Mouse (Mus musculus): ENCODE measurements around the gene Bahcc1.

Bahcc1 gene

GRCm38 (mm10) chr11:120229861-120230751 lies 2.6 kb upstream of the Bahcc1 start:
- DNase-seq = peak; percentile 88

DNA sequence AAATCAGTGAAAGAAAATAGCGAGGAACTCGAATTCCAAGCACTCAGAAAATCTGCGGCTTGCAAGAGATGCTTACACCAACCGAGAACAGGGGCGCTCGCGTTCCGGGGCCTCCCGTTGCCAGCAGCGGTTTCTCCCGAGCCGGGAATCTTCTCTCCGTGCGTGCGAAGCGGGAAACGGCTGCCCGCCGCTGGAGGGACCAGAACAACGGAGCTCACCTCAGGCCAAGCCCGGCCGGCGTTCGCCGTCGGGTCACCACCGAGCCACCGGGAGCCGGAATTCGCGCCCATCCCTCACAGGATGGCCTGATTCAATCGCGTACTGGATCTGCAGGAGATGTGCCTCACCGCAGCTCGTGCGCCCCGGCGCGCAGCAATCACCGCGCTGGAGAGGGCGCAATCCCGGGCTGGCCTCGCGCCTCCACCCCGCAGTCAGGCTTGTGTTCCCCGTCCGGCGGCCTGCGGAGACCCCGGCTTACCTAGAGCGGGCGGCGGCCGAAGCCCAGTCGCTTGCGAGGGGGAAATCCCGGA lies 1.8 kb upstream of the Bahcc1 start:
- no peak for DNase-seq

DNA sequence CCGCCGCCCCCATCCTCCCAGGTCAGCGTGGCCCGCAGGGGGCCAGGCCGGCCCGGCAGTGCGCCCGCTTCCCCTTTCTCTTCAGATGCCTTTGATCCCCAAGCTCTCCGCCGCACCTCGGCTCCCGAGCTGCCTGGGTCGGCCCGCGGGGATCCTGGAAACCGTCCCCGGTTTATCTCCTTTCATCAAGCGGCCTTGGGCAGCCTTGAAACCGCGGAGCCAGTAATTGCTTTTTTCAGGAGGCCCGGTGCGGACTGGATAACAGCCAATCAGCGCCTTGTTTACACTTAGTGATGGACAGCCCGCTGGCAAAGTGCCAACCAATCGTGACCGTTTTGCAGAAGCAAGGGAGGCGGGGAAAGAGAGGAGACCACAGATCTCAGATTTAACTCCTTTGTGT lies 1.4 kb upstream of the Bahcc1 start:
- peak; percentile 100 for DNase-seq

DNA sequence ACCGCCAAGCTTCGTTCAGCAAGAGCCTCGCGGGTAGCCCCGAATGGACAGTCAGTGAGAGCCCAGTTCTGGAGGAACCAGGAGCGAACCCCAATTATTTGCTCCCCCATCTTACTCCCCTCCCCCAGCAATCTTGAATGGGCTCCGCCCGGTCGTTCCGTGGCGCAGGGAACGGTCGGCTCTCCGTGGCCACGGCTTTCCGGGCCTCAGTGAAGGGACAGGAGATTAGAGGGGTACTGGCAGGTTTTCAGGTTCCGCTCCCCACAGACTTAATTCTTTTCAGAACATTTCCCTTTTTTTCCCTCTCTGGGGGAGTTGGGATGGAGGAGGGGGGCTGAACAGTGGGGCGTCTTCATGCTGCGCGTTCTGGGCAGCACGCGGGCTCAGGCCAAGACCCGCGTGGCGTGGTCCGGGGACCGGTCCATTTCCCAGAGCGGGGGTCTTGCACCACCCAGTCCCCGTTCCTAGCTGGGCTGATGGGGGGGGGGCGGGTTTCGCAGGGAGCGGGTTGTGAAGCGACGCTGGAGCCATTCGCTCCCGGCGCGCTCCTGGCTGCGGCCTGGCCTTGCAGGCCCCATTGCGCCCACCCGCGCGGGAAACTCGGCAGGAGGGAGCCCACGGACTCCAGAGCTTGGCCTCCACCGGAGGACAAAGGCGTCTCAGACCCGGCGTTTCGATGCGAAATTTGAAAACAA lies 841 bp downstream of the Bahcc1 start:
- DNase-seq = no peak

GRCm38 (mm10) chr11:120234136-120234775 lies 1.5 kb downstream of the Bahcc1 start:
- DNase-seq = no peak

DNA sequence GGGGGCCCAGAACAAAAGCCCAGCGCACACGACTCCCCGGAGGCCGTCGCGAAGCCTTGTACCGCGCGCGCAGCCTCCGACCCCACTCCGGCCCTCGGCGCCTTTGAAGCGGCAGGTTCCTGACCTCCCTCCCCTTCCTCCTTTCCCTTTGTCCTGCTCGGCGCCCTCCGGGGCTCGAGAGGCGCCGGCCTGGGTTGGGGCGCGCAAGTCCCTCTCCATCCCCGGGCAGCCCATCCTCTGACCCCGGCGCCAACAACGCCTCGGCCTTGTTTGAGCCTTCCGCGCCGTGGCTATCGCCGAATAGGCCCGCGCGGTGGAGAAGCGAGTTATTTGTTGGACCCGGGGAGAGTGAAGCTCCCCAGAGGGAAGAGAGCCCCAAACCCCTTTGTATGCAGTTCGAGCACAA lies 2.0 kb downstream of the Bahcc1 start:
- DNase-seq = no peak

DNA sequence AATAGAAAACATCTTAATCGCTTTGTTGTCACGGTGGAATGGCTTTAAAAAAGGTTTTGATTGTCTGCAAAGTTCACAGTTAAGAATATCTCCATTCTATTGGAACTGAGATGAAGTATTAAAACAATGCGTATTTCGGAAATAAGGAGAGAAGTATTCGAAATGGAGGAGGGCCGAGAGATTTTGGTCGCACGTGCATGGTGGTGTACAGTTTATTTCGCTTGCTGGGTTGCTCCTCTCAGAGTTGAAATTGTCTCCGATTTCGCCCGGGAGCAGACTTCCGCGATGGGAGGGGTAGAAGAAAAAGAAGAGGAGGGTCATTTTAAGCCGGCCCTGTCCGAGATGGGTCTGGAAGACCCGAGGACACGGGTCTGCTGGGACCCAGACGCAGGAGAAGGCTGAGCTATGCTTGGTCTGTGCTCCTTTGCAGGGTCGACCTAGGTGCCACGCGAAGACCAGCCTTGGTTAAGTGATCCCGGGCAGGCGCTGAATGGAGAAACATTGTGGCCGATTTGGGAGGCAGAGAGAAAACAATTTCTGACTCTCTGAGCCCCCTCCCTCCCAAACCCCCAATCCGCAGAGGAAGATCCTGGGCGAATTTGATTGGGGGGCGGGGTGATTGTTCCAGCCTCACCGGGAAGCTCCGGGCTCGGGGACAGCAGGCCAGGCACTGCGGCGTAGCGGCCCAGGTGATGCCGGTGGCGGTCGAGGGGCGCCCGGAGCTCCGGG lies 2.8 kb downstream of the Bahcc1 start:
- DNase-seq = no peak

- DNase-seq = no peak
Measured at GRCm38 (mm10) chr11:120236114-120236437, 3.3 kb downstream of the Bahcc1 start.

GRCm38 (mm10) chr11:120236438-120237165 lies 3.9 kb downstream of the Bahcc1 start:
- DNase-seq = peak; percentile 65

DNA sequence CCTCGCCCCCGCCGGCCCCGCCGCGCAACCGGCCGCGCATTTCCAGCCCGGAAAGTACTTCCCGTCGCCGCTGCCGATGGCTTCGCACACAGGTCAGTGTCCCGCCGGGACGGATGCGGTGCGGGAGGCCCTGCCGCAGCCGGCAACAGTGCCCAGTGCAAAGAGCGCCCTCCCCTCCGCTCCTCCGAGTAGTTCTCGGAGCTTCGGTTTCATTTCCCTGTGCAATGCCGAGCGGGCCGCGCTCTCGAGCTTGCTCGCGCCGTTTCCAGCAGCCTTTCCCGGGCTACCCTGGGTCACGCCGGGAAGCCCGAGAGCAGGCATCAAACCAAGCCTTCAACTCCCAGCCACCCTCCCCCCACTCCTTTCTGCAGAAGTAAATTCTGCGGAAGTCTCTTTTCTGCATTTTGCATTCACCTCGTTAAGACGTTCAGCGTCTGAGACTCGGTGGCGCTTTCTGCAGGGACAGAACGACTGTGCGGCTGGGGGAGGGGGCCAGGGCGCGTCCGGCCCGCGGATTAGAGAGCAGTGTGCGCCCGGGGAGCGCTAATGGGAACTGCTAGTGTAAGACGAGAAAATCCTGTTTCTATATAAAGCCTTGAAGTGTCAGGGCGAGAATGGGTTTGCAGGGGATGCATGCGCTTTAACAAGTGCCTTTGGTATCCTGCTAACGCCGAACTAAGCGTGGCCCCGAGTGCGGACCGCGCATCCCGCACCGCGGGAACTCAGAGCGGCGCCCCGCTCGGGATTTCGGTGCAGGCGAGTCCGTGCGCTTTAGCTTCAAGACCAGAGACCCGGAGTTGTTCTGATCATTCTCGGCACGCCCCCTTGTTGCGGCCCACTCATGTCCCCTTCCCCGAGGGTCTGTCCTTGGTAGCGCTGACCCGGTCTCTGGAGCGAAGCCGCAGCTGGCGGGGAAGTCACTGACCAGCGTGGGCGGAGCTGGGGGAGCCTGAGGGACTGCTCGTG lies 4.7 kb downstream of the Bahcc1 start:
- peak; percentile 67 for DNase-seq

- DNase-seq = no peak
Measured at GRCm38 (mm10) chr11:120238306-120238705, 5.6 kb downstream of the Bahcc1 start.

- DNase-seq = peak; percentile 61
Measured at GRCm38 (mm10) chr11:120238751-120239359, 6.1 kb downstream of the Bahcc1 start.

GRCm38 (mm10) chr11:120239581-120239991 lies 6.8 kb downstream of the Bahcc1 start:
- no peak for DNase-seq

GRCm38 (mm10) chr11:120240206-120240605 lies 7.5 kb downstream of the Bahcc1 start:
- peak; percentile 85 for DNase-seq

- DNase-seq = no peak
Measured at GRCm38 (mm10) chr11:120240941-120241890, 8.5 kb downstream of the Bahcc1 start.

DNA sequence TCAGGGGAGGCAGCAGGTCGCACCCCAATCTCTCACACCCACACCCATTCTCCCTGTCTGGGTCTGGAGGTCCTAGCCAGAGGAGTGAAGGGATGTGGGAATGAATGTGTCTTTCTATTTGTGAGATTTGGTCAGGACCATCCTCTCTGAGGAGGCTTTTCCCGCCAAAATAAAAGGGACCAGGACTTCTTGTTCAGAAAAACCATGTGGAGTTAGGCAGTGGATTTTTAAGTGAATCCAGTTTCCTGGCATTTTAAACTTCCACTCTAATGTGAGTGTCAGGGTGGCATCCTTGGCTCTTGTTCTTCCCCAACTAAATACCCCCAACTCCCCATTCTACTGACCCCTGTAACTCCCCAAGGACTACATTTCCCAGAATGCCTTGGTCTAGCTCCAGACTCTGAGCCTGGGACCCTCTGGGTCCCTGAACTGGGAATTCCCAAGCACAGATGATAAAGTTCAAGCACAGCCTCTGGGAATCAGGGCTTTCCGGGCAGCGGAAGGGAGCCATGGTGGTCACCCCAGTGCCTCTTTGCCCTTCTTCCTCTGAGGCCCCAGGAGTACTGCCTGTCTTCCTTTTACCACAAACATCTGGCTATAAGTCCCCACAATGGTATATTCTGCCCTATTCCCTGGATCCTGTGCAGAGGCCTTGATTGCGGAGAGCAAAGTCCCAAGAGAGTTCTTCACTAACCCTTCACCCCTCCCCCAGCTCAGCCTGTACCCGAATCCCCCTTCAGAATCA lies 9.4 kb downstream of the Bahcc1 start:
- no peak for DNase-seq

DNA sequence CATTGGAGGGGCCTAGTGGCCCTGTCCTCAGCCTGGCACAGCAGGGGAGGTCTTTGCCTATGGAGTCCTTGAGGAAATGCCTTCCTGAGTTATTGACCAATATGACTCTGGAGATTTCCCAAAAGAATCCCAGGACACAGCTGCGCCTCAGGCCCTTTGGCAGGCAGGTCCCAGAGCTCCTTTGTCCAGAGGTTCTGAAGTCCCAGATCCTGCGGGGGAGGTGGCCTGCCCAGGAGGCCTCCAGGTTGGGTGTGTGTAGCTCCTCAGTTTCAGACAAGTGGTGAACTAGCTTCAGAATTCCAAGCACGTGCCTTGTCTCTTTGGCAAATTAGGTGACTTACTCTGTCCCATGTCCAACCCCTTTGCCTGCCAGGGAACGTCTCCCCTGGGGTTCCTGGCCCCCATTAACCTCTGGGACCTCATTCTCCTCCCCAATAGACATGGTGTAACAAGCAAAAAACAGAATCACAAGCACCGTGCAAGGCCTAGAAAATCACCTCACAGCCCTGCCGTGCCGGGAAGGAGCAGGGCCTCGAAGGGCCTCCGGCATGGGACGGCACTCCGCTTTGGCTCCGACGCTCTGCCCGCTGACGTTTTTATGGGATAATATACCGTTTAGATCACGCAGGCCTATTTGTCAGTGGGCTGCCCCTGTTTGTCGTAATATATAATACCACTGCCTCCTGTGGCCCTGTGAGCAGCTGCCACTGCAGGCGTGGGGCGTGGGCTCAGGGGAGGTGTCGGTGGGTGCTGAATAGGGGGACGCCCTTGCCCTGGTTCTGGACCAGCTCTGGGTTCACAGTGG lies 10.2 kb downstream of the Bahcc1 start:
- DNase-seq = no peak

DNA sequence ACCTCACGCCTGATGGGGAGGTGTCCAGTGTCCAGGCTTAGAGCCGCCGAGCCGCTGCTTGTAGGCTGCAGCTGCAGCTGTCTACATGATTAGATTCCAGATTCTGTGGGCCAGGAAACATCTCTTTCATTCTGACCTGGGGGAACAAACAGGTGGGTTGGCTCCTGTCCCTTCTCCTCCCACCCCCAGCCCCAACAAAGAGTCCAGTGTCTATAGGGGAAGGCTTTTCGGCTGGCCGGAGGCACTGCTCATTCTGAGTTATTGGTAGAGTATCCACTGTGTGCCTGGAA lies 10.7 kb downstream of the Bahcc1 start:
- DNase-seq = no peak
